Mouse (Mus musculus) small intestine, adult 2 months (tissue): ENCODE data around the gene Usp29.

Experiments
- CTCF ChIP-seq: fragments of 200-500 bp; IDR thresholded peaks from 2 replicates; pipeline ENCODE4 v1.5.1; 2012; ENCODE audit warnings: low read depth, mild to moderate bottlenecking, control low read depth, inconsistent platforms, low read length, moderate library complexity, mixed read lengths; ENCODE audit not compliant: insufficient replicate concordance, insufficient read length; ENCODE audit errors: extremely low read depth
- POLR2A ChIP-seq: fragments of 200-500 bp; IDR thresholded peaks from 2 replicates; pipeline ENCODE4 v1.6.1; 2012; ENCODE audit warnings: low read depth, mild to moderate bottlenecking, control low read depth, inconsistent platforms, low read length, moderate library complexity

DNA sequence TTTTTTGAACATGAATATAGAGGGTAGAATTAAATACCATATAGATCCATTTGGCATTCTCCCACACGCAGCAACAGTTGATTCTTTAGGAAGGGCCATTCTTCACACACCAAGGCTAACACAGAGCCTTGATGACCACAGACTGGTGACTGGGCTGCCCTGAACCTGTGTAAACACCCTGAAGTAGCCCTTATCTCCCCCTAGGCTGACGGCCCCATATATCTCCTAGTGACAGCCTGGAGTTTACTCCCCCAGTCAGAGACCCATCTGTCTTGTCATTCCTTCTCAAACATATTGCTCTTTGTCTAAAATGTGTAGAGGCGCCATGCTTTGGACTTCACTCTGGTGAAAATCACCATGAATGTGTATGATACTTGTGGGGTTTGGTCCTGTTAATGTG is 119.1 kb downstream of the Usp29 start:
- TF ChIP-seq CTCF (no peak), POLR2A (no peak)
